Mouse (Mus musculus) liver, embryonic 14 days (tissue): ENCODE results near the gene Lin28a. TPM values are rescaled to one million over a fixed set of nuclear protein-coding genes. Genes with fewer than 3 reads are reported as not detected.

ENCODE experiments used
- polyA plus RNA-seq: library from polyadenylated mRNA; depleted of rRNA; stranded (reverse); fragments of >200 nt; gene quantifications from 2 replicates; pipeline ENCODE4 v1.2.3, GENCODE M21; 2012; rRNA removed

Lin28a gene
- 1.1 and 1.5 TPM in 2 replicates for polyA plus RNA-seq

GRCm38 (mm10) chr4:134018779-134019145 is at the start of gene Lin28a:
Gene Lin28a (minus strand): TSS chr4:134018841.

DNA sequence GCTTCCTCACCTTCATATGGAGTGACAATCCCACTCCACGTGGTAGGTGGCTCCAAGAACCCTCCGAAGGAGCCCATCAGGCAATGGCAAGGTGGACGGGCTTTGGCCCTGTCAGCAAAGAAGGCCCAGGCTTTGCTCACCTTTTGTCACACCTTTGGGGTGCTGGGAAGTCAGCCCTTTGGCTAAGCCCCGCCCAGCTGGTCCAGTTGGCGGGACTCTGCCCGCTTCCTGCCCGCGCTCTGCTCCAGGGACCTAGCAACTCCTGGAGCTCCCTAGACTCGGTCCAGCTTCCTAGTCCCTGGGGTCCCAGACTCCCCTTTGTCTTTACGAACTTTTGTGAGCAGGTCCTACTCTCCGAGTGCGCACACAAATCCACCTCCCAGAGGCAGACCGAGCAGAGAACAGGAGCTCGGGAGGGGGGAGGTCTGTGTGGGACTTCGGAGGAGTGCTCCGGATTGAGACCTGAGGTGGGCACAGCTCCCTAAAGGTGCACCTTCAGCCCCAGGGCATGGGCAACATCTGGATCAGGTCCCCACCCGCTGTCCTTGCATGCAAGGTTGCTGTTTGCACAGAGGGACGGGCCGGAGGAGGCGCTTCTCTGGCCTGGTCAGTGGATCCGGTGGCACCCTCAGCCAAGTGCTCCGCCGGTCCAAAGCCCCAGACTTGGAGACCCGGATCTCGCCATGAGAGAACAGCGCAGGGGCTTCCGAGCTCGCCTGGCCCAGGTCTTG is 41.7 kb upstream of the Lin28a start, which contains the start of gene Crybg2:
TSS of gene Crybg2 (plus strand) at position 681 of the 731 bp plus-strand sequence.

GRCm38 (mm10) chr4:134053538-134053937 is 34.9 kb upstream of the Lin28a start, which contains the start of gene Zfp683:
Gene Zfp683 (plus strand): TSS chr4:134053838.

DNA sequence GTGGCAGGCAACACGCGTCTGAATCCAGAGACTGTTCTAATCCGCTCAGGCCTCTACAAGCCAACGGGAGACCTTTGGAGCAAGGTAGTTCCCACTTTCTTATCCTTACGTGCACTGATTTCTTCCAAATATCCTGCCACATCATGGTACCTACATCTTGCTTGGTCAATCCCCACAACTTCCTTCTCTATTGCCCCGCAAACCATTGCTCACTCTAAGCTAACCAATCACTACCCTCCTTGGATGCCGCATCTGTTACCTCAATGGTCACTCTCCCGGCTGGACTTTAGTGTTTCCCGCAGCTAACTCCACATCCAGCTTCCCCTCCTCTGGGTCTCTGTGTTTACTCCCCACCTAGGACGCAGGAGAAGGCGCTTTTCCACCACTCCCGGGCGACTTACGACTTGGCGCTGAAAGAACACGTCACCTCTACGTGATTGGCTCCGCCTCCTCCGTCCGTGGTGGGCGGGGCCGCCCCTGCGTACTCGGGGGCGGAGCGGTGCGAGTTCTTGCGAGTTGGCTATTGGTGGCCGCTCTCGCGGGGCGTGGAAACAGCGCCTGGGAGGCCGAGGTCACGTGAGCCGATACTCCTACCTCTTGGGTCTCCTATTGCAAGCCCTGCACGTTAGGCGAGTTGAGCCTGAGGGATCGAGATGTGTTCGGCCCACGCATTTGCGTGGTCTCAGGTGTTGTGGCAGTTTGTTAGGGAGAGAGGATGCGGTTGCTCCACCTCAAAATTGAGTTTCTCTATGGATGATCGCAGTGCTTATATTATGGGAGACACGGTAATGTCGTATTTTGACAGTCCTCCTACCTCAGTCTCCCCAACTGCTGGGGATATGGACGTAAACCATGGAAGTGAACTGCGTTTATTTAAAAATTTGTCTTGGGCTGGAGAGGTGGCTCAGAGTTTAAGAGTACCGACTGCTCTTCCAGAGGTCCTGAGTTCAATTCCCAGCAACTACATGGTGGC is 17.9 kb downstream of the Lin28a start, which contains the start of gene Dhdds:
TSS of gene Dhdds (minus strand) at position 453 of the 973 bp plus-strand sequence.

GRCm38 (mm10) chr4:133968150-133968921 is 50.3 kb downstream of the Lin28a start, which contains the start of gene Hmgn2:
Gene Hmgn2 (minus strand): TSS chr4:133968650.

Other genes with a start within 250 kb of the Lin28a start
- gene Rps6ka1, start 131.0 kb downstream of the Lin28a start, polyA plus RNA-seq = 24.4 and 28.9 TPM in 2 replicates
- gene Hmgn2, start 50.2 kb downstream of the Lin28a start, polyA plus RNA-seq = 288 and 295 TPM in 2 replicates
- 12.7 and 14.1 TPM in 2 replicates for gene Dhdds, start 17.9 kb downstream of the Lin28a start, polyA plus RNA-seq
- gene Zfp683, start 35.0 kb upstream of the Lin28a start, polyA plus RNA-seq = 0.01 and 0.02 TPM in 2 replicates
- 0.07 and 0.48 TPM in 2 replicates for gene Crybg2, start 42.0 kb upstream of the Lin28a start, polyA plus RNA-seq
- 14.2 and 19.7 TPM in 2 replicates for gene Cd52, start 76.2 kb upstream of the Lin28a start, polyA plus RNA-seq
- gene Ubxn11, start 83.7 kb upstream of the Lin28a start, polyA plus RNA-seq = 1.2 and 1.5 TPM in 2 replicates
- gene Sh3bgrl3, start 109.9 kb upstream of the Lin28a start, polyA plus RNA-seq = 61.5 and 81.2 TPM in 2 replicates
- gene Cep85, start 168.3 kb upstream of the Lin28a start, polyA plus RNA-seq = 14.3 and 19.2 TPM in 2 replicates
- gene Gm7534, start 184.2 kb upstream of the Lin28a start, polyA plus RNA-seq = not detected in 2 replicates
- gene Catsper4, start 208.5 kb upstream of the Lin28a start, polyA plus RNA-seq = not detected in 2 replicates
- 0.03 and 0.08 TPM in 2 replicates for gene Cnksr1, start 219.6 kb upstream of the Lin28a start, polyA plus RNA-seq
- gene E130218I03Rik, start 224.8 kb upstream of the Lin28a start, polyA plus RNA-seq = not detected in 2 replicates
- gene Zfp593, start 226.8 kb upstream of the Lin28a start, polyA plus RNA-seq = 6.0 and 6.2 TPM in 2 replicates
- gene Gm30191, start 228.1 kb upstream of the Lin28a start, polyA plus RNA-seq = not detected in 2 replicates
- gene Grrp1, start 235.3 kb upstream of the Lin28a start, polyA plus RNA-seq = 0.72 and 0.92 TPM in 2 replicates